Mouse (Mus musculus): Measurements from ENCODE around the gene Dimt1. TPM values are rescaled to one million over a fixed set of nuclear protein-coding genes. Genes with fewer than 3 reads are reported as not detected.

Gene Dimt1
- 31.0 and 33.8 TPM in 2 replicates for polyA plus RNA-seq (2012; rRNA removed)

GRCm38 (mm10) chr13:106946594-106947540 is at the start of gene Dimt1:
TSS of gene Dimt1 (plus strand) at chr13:106947127.

GRCm38 (mm10) chr13:106936256-106937137 is 10.4 kb upstream of the Dimt1 start, which contains the start of gene Ipo11:
TSS of gene Ipo11 (minus strand) at chr13:106936958.

Other genes starting within 250 kb of the Dimt1 start
- 39.6 and 41.6 TPM in 2 replicates for gene Ipo11, start 10.2 kb upstream of the Dimt1 start, polyA plus RNA-seq (2012; rRNA removed)
- gene Kif2a, start 75.0 kb downstream of the Dimt1 start, polyA plus RNA-seq (2012; rRNA removed): 39.1 and 41.4 TPM in 2 replicates